Mouse (Mus musculus) embryonic facial prominence, embryonic 11.5 days (tissue): ENCODE measurements at regions not wholly inside any gene's neighbourhood (a gene's known extent, or its start where the extent isn't known, plus 50 kb on each side); places are given as distances from the start of the nearest gene placed in this dataset.
A peak's percentile ranks its signal among the peaks of the same experiment; 100 is the strongest.
"Not testable (repeated sequence)": the region's sequence is repeated elsewhere in the genome, so short reads cannot be mapped to it uniquely, and the experiment has no call there.

ENCODE experiments used
- ATAC-seq: fragments of 200-750 bp; cut with Nextera tagmentation; replicated peaks from 2 replicates; pipeline ENCODE4 v1.8.0; 2017; ENCODE audit warnings: low read depth; ENCODE audit not compliant: insufficient number of reproducible peaks, low FRiP score, low TSS enrichment
- DNase-seq: peaks from one replicate; pipeline ENCODE4 v3.0.0-alpha.2; 2015; ENCODE audit warnings: low spot score
- H3K27ac ChIP-seq: fragments of 300-500 bp; sonication (generic); replicated peaks from 2 replicates; pipeline ENCODE4 v1.5.1; 2014; ENCODE audit warnings: mild to moderate bottlenecking, low read depth, low read length, control low read depth
- H3K27me3 ChIP-seq: fragments of 300-500 bp; sonication (generic); 2 replicates; pipeline ENCODE4 v1.6.1; 2014; ENCODE audit warnings: mild to moderate bottlenecking, low read length, moderate library complexity, mixed read lengths; ENCODE audit not compliant: control insufficient read depth, insufficient read depth
- H3K36me3 ChIP-seq: fragments of 300-500 bp; sonication (generic); replicated peaks from 2 replicates; pipeline ENCODE4 v1.6.1; 2014; ENCODE audit warnings: low read depth, mild to moderate bottlenecking, low read length, moderate library complexity, mixed read lengths; ENCODE audit not compliant: control insufficient read depth, insufficient read depth
- H3K4me1 ChIP-seq: fragments of 300-500 bp; sonication (generic); 2 replicates; pipeline ENCODE4 v1.6.1; 2014; ENCODE audit warnings: low read length, mixed read lengths; ENCODE audit not compliant: control insufficient read depth, insufficient read depth
- H3K4me2 ChIP-seq: fragments of 300-500 bp; sonication (generic); 2 replicates; pipeline ENCODE4 v1.6.1; 2014; ENCODE audit warnings: low read depth, mild to moderate bottlenecking, control low read depth, low read length, moderate library complexity
- H3K4me3 ChIP-seq: fragments of 300-500 bp; sonication (generic); 2 replicates; pipeline ENCODE4 v1.5.1; 2014; ENCODE audit warnings: low read depth, low read length, control low read depth
- H3K9ac ChIP-seq: fragments of 300-500 bp; sonication (generic); replicated peaks from 2 replicates; pipeline ENCODE4 v1.6.1; 2014; ENCODE audit warnings: mild to moderate bottlenecking, control low read depth, low read length
- H3K9me3 ChIP-seq: fragments of 300-500 bp; sonication (generic); replicated peaks from 2 replicates; pipeline ENCODE4 v1.6.1; 2016; ENCODE audit warnings: mild to moderate bottlenecking, low read length, inconsistent platforms, mixed read lengths; ENCODE audit not compliant: control insufficient read depth
- WGBS: fragments of 180-500 bp; shearing (Covaris S2); extraction: QIAGEN DNeasy Blood & Tissue Kit; methylation state at CpG from one replicate; pipeline ENCODE4 v1.1.7; 2014; 5-methylcytosine and 5-hydroxymethylcytosine counted together

- 22% methylated on average over 16 of the region's 16 CpGs for whole genome bisulfite sequencing
- Histone ChIP-seq H3K4me1 (no peaks in the 10 kb centered on the region), H3K4me2 (no peak overlapping the region; the same call in 1 of the 2 replicates), H3K9ac (no peak overlapping the region), H3K27me3 (no peaks in the 10 kb centered on the region), H3K9me3 (no peaks in the 10 kb centered on the region), H3K36me3 (no peaks in the 10 kb centered on the region), H3K4me3 (no peak overlapping the region), H3K27ac (no peak overlapping the region)
- DNase-seq = peak; percentile 89
- ATAC-seq = peak; percentile 72
These were observed 485.1 kb upstream of the Hsf2 start for GRCm38 (mm10) chr10:57000892-57001722.

GRCm38 (mm10) chr10:57001723-57002110 is 484.5 kb upstream of the Hsf2 start:
- Histone ChIP-seq H3K4me1 (no peaks in the 10 kb centered on the region), H3K36me3 (no peaks in the 10 kb centered on the region), H3K4me3 (no peak overlapping the region), H3K9ac (no peak overlapping the region), H3K27me3 (no peaks in the 10 kb centered on the region), H3K9me3 (no peaks in the 10 kb centered on the region), H3K27ac (no peak overlapping the region), H3K4me2 (no peak overlapping the region)
- WGBS = 69% methylated on average over 8 of the region's 8 CpGs
- DNase-seq (no peak), ATAC-seq (no peak)

- no peak overlapping the region for H3K9ac ChIP-seq
- 73% methylated on average over 2 of the region's 2 CpGs for WGBS
- ATAC-seq = no peak
- no peaks in the 10 kb centered on the region for H3K4me1 ChIP-seq
- H3K36me3 ChIP-seq = no peaks in the 10 kb centered on the region
- H3K9me3 ChIP-seq = no peaks in the 10 kb centered on the region
- DNase-seq = peak; percentile 66
- H3K27ac ChIP-seq = no peak overlapping the region
- H3K4me2 ChIP-seq = no peak overlapping the region
- no peak overlapping the region for H3K4me3 ChIP-seq
- no peaks in the 10 kb centered on the region for H3K27me3 ChIP-seq
These were observed 448.5 kb upstream of the Hsf2 start for GRCm38 (mm10) chr10:57037641-57038040.

- H3K36me3 ChIP-seq = no peaks in the 10 kb centered on the region
- peak; percentile 77; the same call in 1 of the 2 replicates for ATAC-seq
- no peaks in the 10 kb centered on the region for H3K27me3 ChIP-seq
- no peak overlapping the region for H3K4me2 ChIP-seq
- 18% methylated on average over 5 of the region's 5 CpGs for WGBS
- no peak overlapping the region for H3K4me3 ChIP-seq
- no peak overlapping the region for H3K27ac ChIP-seq
- no peaks in the 10 kb centered on the region for H3K4me1 ChIP-seq
- H3K9ac ChIP-seq = no peak overlapping the region
- DNase-seq = peak; percentile 84
- H3K9me3 ChIP-seq = no peaks in the 10 kb centered on the region
These were observed 446.0 kb upstream of the Hsf2 start for GRCm38 (mm10) chr10:57040201-57040600.

GRCm38 (mm10) chr10:57046021-57046420 is 440.2 kb upstream of the Hsf2 start:
- H3K9me3 ChIP-seq = no peaks in the 10 kb centered on the region
- 52% methylated on average over 2 of the region's 2 CpGs for WGBS
- DNase-seq (peak; percentile 12), ATAC-seq (no peak)
- no peaks in the 10 kb centered on the region for H3K27me3 ChIP-seq
- no peaks in the 10 kb centered on the region for H3K4me1 ChIP-seq
- H3K4me3 ChIP-seq = no peak overlapping the region
- no peak overlapping the region for H3K27ac ChIP-seq
- H3K9ac ChIP-seq = no peak overlapping the region
- H3K36me3 ChIP-seq = no peaks in the 10 kb centered on the region
- H3K4me2 ChIP-seq = no peak overlapping the region

- no peak overlapping the region for H3K9ac ChIP-seq
- no peak for DNase-seq
- no peaks in the 10 kb centered on the region for H3K27me3 ChIP-seq
- no peaks in the 10 kb centered on the region for H3K9me3 ChIP-seq
- ATAC-seq = no peak
- H3K27ac ChIP-seq = no peak overlapping the region
- H3K4me1 ChIP-seq = no peaks in the 10 kb centered on the region
- H3K36me3 ChIP-seq = no peaks in the 10 kb centered on the region
- H3K4me2 ChIP-seq = no peak overlapping the region
- WGBS = 69% methylated on average over 2 of the region's 2 CpGs
- no peak overlapping the region for H3K4me3 ChIP-seq
These were observed 439.3 kb upstream of the Hsf2 start for GRCm38 (mm10) chr10:57046891-57047290.

- DNase-seq (no peak), ATAC-seq (no peak)
- no peak overlapping the region for H3K27ac ChIP-seq
- no peaks in the 10 kb centered on the region for H3K9me3 ChIP-seq
- H3K27me3 ChIP-seq = no peaks in the 10 kb centered on the region
- no peaks in the 10 kb centered on the region for H3K36me3 ChIP-seq
- H3K4me2 ChIP-seq = no peak overlapping the region
- no peak overlapping the region for H3K4me3 ChIP-seq
- no peak overlapping the region for H3K9ac ChIP-seq
- no peaks in the 10 kb centered on the region for H3K4me1 ChIP-seq
These were observed 438.5 kb upstream of the Hsf2 start for GRCm38 (mm10) chr10:57047719-57048118.

GRCm38 (mm10) chr10:57053375-57053774 is 432.8 kb upstream of the Hsf2 start:
- H3K9me3 ChIP-seq, H3K4me2 ChIP-seq, H3K4me3 ChIP-seq, DNase-seq, H3K27me3 ChIP-seq, H3K9ac ChIP-seq, H3K27ac ChIP-seq, H3K36me3 ChIP-seq, ATAC-seq, H3K4me1 ChIP-seq: not testable (repeated sequence)
- WGBS = 83% methylated on average over 2 of the region's 2 CpGs
